Mouse (Mus musculus): ENCODE measurements at regions not wholly inside any gene's neighbourhood (a gene's known extent, or its start where the extent isn't known, plus 50 kb on each side); places are given as distances from the start of the nearest gene placed in this dataset.

- in situ Hi-C loops (cut with MboI, MseI): no loop called here
Measured at GRCm38 (mm10) chr1:144452141-144452540, 115.3 kb downstream of the Rgs21 start.

- in situ Hi-C loops (cut with MboI, MseI): no loop called here
Measured at GRCm38 (mm10) chr1:144451731-144452130, 115.7 kb downstream of the Rgs21 start.

- in situ Hi-C loops (cut with MboI, MseI): loop anchor here (10.0 kb wide), 1 partner anchor 268 kb away; no protein-coding TSS in a partner anchor
Measured at GRCm38 (mm10) chr1:144436617-144437016, 130.8 kb downstream of the Rgs21 start.

DNA sequence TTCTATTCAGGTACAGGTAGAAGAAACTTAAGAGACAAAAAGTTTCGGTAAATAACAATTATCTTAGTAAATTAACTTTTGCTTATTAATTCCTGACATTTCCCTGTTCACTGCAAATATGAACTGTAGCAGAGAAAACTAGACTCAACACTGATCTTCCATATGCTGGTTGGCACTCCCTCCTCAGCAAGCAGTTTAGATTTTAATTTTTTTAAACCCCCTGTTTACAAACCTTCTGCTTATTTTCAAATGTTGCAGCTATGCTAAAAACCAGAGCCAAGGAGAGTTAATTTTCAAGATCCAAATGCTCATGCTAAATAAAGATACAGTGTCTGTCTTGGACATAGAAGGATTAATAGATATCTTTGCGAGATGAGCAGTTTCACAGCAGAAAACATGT is 134.7 kb downstream of the Rgs21 start:
- in situ Hi-C loops (cut with MboI, MseI): loop anchor here (10.0 kb wide), 1 partner anchor 272 kb away; no protein-coding TSS in a partner anchor

DNA sequence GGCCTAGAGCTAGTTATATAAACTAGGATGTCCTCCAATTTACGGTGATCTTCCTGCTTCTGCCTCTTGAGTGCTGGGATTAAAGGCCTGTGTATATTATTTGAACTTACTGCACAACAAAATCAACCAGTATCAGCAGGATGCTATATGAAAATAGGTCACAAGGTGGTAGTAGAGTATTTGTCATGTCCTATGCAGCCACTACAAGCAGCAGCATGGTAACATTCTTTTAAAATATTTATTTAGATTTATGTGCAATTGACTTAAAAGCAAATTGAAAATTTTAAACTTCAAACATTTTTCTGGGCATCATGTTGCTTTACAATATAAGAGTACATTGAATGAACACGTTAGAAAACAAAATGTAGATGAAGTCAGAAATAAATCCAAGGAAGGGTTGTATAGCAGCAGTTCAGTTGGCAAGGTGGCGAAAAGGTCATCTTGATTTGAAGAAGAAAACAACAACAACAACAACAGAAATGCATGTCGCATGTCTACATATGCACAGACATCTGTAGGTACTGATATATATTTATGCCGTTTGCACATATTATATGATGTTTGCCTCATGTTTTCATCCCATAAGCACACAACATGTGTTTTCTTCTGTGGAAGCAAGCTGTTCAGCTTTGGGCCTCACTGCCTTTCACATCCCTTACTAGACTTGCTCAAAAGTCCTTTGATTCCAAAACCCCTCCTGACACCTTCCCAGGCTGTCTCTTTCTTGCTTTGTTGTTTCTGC is 135.8 kb downstream of the Rgs21 start:
- in situ Hi-C loops (cut with MboI, MseI): loop anchor here (10.0 kb wide), 1 partner anchor 273 kb away; no protein-coding TSS in a partner anchor

GRCm38 (mm10) chr1:144421374-144421773 is 146.1 kb downstream of the Rgs21 start:
- in situ Hi-C loops (cut with MboI, MseI): loop anchor here (25.0 kb wide), 1 partner anchor 716 kb away; no protein-coding TSS in a partner anchor

- in situ Hi-C loops (cut with MboI, MseI): loop anchor here (25.0 kb wide), 1 partner anchor 731 kb away; no protein-coding TSS in a partner anchor
Measured at GRCm38 (mm10) chr1:144406387-144407383, 157.6 kb upstream of the Rgs1 start.

DNA sequence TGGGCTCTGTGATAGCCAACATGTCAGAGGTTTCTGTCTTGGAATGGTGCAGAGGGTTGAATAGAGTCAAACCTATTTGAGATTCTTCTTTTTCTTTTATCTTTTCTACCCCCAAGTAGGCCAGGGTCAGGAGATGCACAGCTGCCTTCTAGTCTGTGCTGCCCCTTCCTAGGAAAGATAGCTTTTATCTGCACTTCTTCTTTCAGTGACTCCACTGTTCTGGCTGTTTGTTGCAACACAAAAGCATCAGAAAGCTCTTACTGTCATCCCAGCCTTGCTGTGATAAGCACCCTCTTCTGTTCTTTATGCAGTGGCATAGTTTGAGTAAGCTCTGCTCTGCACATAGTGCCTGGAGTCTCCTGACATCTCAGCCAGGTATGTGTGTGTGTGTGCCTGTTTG is 156.7 kb upstream of the Rgs1 start:
- in situ Hi-C loops (cut with MboI, MseI): loop anchor here (25.0 kb wide), 1 partner anchor 732 kb away; no protein-coding TSS in a partner anchor

- in situ Hi-C loops (cut with MboI, MseI): loop anchor here (25.0 kb wide), 1 partner anchor 732 kb away; no protein-coding TSS in a partner anchor
Measured at GRCm38 (mm10) chr1:144405031-144405430, 156.0 kb upstream of the Rgs1 start.

- in situ Hi-C loops (cut with MboI, MseI): loop anchor here (5.0 to 10.0 kb wide), 3 partner anchors 183 to 575 kb away; no protein-coding TSS in a partner anchor
Measured at GRCm38 (mm10) chr1:144379991-144380594, 131.1 kb upstream of the Rgs1 start.

DNA sequence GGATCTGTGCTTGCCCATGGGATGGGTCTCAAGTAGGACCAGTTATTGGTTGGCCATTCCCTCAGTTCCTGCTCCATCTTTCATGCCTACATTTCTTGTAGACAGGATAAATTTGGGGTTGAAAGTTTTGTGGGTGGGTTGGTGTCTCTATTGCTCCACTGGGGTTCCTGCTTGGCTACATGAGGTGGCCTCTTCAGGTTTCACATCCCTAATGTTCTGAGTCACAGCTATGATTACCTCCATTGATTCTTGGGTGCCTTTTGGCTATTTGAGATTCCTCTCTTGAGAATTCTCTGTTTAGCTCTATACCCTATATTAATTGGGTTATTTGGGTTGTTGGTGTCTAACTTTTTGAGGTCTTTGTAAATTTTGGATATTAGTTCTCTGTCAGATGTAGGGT is 125.1 kb upstream of the Rgs1 start:
- in situ Hi-C loops (cut with MboI, MseI): loop anchor here (5.0 to 10.0 kb wide), 3 partner anchors 372 to 569 kb away; partner anchors contain the start of gene Rgs2

- in situ Hi-C loops (cut with MboI, MseI): no loop called here
Measured at GRCm38 (mm10) chr1:144367492-144367891, 118.5 kb upstream of the Rgs1 start.

DNA sequence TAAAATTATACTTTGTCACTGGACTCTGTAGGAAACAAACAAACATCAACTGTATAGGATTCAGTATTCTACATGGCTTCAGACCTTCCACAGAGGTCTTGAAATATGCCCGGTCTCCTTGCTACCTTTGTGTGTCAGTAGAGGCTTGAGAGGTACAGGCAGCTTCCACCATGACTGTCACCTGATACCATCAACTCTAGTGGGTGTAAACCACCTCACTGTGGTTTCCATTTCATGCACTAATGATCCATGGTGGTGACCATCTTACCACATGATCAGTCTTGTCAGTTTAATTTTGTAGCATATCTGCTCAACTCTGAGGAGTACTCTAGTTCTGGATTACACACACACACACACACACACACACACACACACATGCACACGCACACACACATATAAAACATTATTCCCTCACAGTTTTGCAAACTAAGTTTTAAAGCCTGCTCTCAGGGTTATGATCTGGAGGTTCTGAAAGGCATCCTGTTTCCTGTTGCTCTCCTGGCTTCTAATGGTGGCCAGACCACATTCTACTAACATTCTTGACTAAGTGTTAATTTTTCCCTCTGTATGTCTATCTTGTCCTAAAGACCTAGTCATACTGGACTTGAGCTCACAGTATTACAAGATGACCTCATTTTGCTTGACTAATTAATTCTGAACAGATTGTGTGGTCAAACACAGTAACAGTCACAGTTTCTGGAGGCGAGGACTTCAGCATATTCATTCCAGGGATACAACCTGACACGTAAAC is 106.7 kb upstream of the Rgs1 start:
- in situ Hi-C loops (cut with MboI, MseI): loop anchor here (10.0 kb wide), 1 partner anchor 101 kb away; no protein-coding TSS in a partner anchor

- in situ Hi-C loops (cut with MboI, MseI): loop anchor here (10.0 kb wide), 1 partner anchor 100 kb away; no protein-coding TSS in a partner anchor
Measured at GRCm38 (mm10) chr1:144355041-144355440, 106.0 kb upstream of the Rgs1 start.

- in situ Hi-C loops (cut with MboI, MseI): loop anchor here (10.0 kb wide), 1 partner anchor 99 kb away; no protein-coding TSS in a partner anchor
Measured at GRCm38 (mm10) chr1:144353320-144353719, 104.3 kb upstream of the Rgs1 start.

GRCm38 (mm10) chr1:144343820-144344219 is 94.8 kb upstream of the Rgs1 start:
- in situ Hi-C loops (cut with MboI, MseI): no loop called here

GRCm38 (mm10) chr1:144343299-144343698 is 94.3 kb upstream of the Rgs1 start:
- in situ Hi-C loops (cut with MboI, MseI): no loop called here

DNA sequence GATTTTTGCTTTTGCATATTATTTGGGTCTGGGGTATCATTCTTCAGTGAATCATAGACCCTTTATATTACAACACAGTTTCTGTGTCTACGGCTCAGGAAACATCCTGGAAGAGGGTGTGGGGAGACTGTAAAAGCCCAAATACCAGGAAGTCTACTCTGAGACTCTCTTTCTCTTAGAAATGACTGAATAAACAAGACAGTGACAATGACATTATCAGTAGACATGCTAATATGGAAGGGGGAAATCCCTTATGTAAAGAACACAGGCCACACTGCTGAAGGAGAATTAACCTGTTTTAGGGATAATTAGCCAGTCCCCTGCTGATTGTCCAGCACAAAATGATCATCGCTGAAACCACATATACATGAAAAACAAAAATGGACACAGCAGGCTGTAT is 88.5 kb upstream of the Rgs1 start:
- in situ Hi-C loops (cut with MboI, MseI): no loop called here

DNA sequence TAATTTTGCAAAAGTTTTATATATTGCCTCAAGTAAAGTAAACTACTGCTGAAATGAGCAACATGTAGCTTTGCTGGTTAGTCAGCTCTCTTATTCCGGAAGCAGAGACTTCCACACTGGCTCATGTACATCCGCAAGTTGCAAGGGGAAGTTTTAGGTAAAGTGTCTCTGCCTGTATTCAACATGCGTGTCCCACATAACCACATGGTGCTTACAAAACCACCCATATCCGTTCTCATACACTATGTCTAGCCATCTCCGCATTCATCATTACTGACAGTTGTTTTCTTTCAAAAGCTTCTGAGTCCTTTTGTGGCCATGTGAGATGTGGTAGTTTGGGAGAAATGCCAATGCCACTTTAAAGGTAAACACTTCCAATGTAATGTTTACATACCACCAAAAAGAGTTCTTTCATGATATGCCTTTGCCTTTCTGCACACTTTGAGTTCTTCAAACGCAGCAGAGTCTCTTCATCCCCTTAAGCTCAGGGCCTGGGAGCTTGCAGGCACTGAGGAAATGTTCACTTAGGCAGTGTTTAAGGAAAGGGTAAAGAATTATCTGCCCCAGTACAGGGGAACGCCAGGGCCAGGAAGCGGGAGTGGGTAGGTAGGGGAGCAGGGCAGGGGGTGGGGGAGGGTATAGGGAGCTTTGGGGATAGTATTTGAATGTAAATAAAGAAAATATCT is 81.5 kb upstream of the Rgs1 start:
- in situ Hi-C loops (cut with MboI, MseI): no loop called here

DNA sequence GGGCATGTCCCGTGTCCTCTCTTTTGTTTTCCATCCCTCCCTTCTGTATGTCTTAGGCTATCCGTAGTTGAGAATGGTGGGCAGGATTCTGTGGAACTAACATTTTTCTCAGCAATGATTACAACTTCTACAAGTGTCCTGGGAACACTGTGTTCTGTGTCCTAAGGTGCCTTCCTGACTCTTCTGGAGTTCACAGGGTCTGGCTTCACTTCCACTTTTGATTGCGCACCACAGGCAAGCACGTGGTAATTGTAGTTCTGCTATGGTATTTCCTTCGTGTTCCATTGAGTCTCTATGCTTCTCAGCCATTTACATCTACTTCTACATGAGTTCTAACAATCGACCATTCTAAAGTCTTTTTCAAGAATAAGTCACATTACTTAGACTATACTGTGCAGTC is 70.4 kb upstream of the Rgs1 start:
- in situ Hi-C loops (cut with MboI, MseI): no loop called here
